Mouse (Mus musculus) neutrophil, adult 5-6 weeks (primary cell): ENCODE data around the gene D630023F18Rik. TPM values are rescaled to one million over a fixed set of nuclear protein-coding genes. Genes with fewer than 3 reads are reported as not detected.

Experiments
- ATAC-seq: fragments of 151-379, 151-347 bp; 2 replicates; pipeline ENCODE4 v1.8.0; 2017; ENCODE audit warnings: mild to moderate bottlenecking, moderate TSS enrichment; ENCODE audit not compliant: insufficient number of reproducible peaks, poor library complexity, low FRiP score, severe bottlenecking; ENCODE audit errors: extremely low read depth
- total RNA-seq: library from RNA; stranded (forward); fragments of 200-1000 nt; gene quantifications from 2 replicates; pipeline ENCODE4 v1.2.3, GENCODE M21; 2017

Gene D630023F18Rik
- total RNA-seq, 1 experiment from 2014 or later = not detected

DNA sequence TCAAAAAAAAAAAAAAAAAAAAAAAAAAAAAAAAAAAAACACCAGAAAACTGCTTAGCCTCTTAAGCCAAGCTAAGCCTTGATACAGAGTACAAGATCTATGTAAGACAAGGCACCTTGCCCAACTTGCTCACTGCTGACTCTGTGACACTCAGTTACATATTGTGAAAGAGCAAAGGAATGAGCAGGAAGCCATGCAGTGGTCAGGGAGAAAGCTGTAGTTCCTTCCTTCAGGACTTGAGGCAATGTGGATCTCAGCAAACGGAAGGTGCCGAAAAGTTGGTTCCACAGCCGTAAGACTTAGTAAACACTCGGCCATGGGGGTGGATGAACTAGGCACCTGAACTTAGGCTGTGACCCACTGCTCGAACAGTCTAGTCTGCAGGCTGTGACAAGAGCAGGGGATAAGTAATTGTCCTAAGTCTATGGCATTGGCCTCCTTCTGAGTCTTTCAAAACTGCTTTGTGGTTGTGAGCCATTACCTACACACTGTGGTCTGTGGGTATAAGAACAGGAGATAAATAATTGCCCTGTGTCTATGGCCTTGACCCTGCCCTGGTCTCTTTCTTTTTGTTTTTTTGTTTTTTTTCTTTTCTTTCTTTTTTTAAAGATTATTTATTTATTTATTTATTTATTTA lies 9.4 kb downstream of the D630023F18Rik start:
- peak; percentile 54; the same call in 1 of the 2 replicates for ATAC-seq

- ATAC-seq = peak; percentile 40; the same call in 1 of the 2 replicates
Measured at GRCm38 (mm10) chr1:65112807-65113196, 10.2 kb downstream of the D630023F18Rik start.

DNA sequence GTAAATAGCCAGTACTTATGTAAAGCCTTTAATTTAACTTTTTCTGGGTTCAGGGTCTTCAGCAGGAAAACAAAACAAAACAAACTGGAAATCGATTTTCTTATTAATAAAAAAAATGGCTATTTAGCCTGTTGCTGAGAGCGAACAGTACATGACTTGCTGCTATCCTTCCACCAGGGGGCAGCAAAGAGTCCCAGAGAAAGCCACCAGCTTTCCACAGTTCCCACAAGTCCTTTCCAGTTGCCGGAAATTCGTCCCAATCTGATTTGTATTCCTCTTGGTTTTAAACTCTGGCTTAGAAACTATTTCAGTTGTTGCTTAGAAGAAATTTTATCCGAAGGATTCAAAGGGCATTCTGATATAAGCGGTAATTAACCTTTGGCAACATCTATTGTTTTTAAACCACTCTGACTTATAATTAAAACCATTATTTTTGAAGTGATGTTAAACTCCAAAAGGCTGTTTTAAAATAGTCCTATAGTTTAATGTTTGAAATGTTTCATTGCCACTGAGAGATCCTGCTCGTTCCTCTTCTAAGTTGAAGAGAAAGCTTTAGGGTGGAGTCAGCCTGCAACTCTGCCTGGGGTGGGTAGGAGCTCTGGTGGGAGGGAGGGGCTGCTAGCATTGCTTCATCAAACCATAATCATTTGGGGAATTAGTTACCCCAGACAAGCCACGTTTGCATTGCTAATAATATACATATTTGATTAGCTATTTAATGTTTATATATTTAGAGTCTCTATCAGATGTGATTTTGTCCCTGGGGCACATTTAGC lies 10.8 kb downstream of the D630023F18Rik start:
- peak; percentile 51; the same call in 1 of the 2 replicates for ATAC-seq

DNA sequence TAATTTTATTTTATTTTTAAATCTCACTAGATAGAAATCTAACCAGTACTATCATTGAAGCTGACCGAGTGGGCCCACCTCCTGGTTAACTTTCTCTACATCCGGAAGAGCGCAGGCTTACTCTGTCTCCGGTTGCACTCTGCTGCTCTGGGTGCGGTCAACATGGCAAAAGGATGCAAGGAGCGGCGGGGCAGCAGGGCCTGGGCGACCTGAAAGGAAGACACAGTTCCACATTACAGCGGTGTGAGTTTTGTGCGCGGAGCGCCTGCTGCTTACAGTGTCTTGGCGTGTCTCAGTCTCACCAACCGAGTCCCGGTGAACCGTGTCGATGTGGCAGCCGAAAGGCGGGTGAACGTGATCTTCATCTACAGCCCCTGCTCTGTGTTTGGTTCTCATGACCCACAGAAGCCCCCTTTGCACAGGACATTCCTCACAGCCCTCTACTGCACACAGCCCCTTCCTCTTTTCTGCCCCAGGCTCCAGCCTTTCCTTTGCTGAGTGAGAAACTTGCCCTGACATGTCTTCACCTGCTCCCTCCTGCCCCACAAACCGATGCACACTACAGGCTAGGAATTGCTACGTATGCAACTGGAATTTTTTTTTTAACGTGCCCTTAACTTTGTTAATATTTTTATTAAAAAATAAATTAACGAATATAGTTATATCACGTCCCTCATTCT lies 13.1 kb downstream of the D630023F18Rik start:
- ATAC-seq = no peak

DNA sequence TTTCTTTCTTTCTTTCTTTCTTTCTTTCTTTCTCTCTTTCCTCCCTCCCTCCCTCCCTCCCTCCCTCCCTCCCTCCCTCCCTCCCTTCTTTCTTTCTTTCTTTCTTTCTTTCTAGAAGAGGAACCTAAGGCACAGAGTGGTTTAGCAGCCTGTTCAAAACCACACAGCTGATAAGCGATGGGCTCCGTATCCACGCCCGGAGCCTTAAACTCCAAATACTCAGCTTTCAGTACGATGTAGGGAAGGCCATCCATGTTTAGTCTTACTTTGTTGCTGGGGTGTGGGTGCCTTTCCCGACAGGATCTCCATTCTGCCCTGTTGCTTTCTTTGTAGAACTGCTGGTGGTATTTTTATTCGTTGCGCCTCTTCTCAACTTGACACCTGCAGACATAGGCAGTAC lies 13.8 kb downstream of the D630023F18Rik start:
- no peak for ATAC-seq

GRCm38 (mm10) chr1:65107654-65108279 lies 15.2 kb downstream of the D630023F18Rik start:
- ATAC-seq = no peak

GRCm38 (mm10) chr1:65103273-65103672 lies 19.7 kb downstream of the D630023F18Rik start, which contains the start of gene Cryga:
Gene Cryga, minus strand, starts transcription at chr1:65103373.
- no peak for ATAC-seq

- ATAC-seq = no peak
Measured at GRCm38 (mm10) chr1:65096953-65097352, 26.1 kb downstream of the D630023F18Rik start.

DNA sequence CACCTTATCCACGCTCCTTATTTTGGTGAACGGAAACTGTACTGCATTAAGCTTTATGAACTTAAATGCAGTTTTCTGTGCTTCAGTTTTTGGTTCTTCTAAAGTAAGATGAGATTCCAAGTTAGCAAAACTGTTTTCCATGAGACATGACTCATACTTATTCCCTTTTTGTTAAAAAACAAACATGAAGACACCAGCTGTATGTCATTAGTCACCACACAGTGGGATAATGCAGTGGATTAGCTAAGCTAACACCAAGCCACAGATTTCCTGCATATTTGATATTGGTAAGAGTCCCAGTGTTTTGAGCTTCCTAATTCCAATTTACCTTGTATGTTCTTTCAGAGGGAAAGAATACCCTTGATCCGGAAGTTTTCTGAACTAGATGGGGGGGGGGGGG lies 31.4 kb downstream of the D630023F18Rik start:
- ATAC-seq = no peak

DNA sequence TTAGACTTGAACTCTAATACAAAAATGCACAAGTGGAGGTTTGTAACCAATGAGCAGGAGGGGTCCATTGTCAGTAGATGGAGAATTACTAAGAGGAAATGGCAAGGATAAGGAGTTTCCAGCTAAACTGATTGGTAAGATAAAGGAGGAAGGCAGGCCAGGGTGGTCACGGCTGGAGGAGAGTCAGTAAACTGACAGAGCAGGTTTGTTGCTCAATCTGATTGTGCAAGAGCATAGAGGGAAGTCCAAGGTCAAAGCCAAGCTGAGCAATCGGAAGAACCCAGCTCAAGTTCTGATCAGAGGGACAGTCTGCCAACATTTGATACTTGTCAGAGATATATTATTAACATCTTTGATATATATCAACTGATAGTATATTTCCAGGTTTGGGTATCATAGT lies 32.6 kb downstream of the D630023F18Rik start:
- peak; percentile 96 for ATAC-seq

- peak; percentile 50 for ATAC-seq
Measured at GRCm38 (mm10) chr1:65088567-65089356, 34.3 kb downstream of the D630023F18Rik start.

DNA sequence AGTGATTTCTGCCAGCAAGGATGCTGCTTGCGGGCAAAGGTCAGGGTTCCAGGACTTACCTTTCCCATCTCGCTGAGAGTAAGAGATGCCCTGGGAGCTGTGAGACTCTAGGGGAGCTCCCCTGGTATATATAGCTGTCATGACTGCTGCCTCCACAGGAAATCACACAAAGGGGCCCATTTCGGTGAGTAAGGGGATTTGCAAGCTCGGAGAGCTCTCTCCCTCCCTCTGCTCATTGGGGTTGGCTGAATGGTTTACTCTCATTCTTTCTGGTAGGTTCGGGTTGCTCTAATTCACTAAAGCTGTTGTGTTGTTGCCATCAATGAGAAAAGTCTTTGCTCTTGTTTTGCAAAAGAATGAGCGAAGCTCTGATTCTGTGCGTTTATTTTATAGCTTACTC lies 40.8 kb downstream of the D630023F18Rik start, which contains the start of gene Crygb:
Gene Crygb, minus strand, starts transcription at position 101 of the 400 bp plus-strand sequence.
- ATAC-seq = no peak

- no peak for ATAC-seq
Measured at GRCm38 (mm10) chr1:65075607-65076006, 47.4 kb downstream of the D630023F18Rik start.

DNA sequence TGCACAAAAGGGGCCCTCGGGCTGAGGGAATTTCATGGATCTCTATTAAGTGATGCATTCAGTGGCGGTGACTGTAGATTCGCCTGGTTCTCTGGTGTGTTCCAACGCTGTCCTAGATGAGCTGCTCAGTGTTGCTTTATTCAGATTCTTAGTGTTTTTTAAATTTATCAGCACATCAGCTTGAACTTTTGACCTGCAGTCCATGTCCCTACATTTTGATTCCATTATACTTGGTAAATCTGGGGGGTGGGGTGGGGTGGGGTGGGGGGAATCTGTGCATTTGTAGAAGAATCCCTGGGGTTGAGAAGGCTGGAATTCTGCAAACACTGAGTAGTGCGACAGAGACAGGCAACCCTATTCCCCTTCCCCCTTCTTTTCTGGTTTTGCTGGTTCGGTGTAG lies 49.4 kb downstream of the D630023F18Rik start, which contains the start of gene Crygc:
Gene Crygc, minus strand, starts transcription at position 101 of the 400 bp plus-strand sequence.
- ATAC-seq = no peak

DNA sequence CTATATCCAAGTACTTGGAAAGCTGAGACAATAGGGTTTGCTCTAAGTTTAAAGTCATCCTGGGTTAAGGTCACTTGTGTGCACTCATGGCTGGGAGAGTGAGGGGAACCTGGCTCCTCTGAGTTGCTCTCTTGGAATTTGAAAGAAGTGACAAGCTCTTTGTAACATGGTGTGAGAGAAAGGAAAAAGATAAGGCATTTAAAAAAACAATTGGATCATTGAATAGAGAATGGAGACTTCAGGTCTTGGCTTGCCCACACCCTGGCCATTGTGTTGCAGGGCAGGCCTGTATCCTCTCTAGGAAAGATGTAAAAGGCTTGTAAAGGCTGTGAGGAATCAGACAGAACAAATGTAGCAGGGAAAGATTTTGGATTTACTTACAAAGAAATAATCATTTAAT lies 55.2 kb downstream of the D630023F18Rik start:
- no peak for ATAC-seq

DNA sequence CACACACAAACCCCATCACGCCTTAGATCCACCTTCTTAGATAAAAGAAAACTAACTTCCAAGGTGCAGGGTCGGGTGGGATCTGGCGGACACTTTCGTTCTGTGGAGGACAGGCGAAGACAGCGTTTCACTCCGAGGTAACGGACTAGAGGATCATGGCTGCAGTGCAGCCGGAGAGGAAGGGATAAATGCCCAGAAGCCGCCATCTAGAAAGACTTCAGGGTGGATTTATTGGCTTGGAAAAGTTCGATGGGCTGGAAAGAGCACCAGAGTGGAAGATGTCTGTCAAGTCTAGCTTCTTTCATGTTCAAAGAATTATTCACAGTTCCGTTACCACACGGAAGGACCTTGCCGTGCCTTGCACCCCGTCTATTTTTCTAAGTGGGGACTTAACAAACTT lies 58.8 kb downstream of the D630023F18Rik start:
- no peak for ATAC-seq

DNA sequence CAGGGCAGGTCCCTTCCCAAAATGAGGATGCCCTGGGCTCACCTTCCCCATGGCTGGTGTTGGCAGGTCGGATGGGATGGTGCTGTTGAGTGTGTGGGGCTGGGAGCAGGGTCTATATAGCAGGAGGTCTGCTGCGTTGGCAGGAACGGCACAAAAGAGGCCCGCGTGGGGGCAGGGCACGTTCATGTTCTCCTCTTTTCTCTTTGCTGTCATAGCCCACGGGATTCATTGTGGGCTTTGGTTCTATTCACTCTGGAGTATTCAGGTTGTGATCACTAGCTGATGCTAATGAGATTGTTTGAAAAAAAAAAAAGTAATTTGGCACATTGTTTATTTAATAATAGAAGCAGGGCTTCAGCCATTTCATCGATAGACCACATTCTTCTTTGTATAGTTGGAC lies 59.7 kb downstream of the D630023F18Rik start, which contains the start of gene Crygd:
Gene Crygd, minus strand, starts transcription at position 101 of the 400 bp plus-strand sequence.
- no peak for ATAC-seq
